Comparison of ENCODE assay signal across 12 mouse cellular contexts in the genomic region with DNA sequence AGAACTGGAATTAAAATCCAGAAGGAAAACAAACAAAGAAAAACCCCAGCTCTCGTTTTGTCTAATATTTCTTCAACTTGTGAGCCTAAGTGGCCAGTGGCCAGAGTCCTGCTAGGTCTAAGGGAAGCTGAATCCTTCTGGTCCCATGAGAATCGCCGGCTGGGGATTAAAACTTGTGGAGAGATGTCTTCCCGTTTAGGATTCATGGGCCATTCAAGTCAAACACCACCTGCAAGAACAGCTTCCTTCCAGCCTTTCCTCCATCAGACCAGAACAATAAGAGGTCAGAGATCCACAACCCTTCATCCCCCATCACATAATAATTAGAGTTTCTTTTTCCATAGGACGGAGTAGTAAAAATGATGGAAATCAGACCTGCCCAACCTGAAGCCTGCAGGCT. TPM values are rescaled to one million over a fixed set of nuclear protein-coding genes. Genes with fewer than 3 reads are reported as not detected.
"Had no signal": no experiment of that assay in that cellular context is flagged by ENCODE, and none has a peak within 500 bp of the region (broad histone marks: within the 10 kb centered on the region; RNA-seq: fewer than 3 reads in every experiment).

No protein-coding gene starts in this region.

- H3K4me2 ChIP-seq: limb, embryonic 13.5 days; midbrain, embryonic 13.5 days; stomach, embryonic 15.5 days had no signal

- H3K9me3 ChIP-seq: limb, embryonic 13.5 days; midbrain, embryonic 13.5 days; stomach, embryonic 15.5 days had no signal

- H3K36me3 ChIP-seq: midbrain, embryonic 13.5 days; stomach, embryonic 15.5 days had no signal

- H3K27ac ChIP-seq: kidney, postnatal 0 days; layer of hippocampus, adult 2 months; limb, embryonic 13.5 days; liver, embryonic 14.5 days; midbrain, embryonic 13.5 days; stomach, embryonic 15.5 days had no signal

- DNase-seq: left cerebral cortex, postnatal 4 days; lung, adult 18-20 months; right cerebral cortex, postnatal 14 days; thymus, adult 2 months; thymus, postnatal 25 days had no signal

- H3K4me3 ChIP-seq: layer of hippocampus, adult 2 months; limb, embryonic 13.5 days; midbrain, embryonic 13.5 days; stomach, embryonic 15.5 days had no signal

- H3K4me1 ChIP-seq: midbrain, embryonic 13.5 days; stomach, embryonic 15.5 days had no signal

- H3K27me3 ChIP-seq: limb, embryonic 13.5 days; midbrain, embryonic 13.5 days; stomach, embryonic 15.5 days had no signal

- ATAC-seq: midbrain, embryonic 13.5 days had no signal

- H3K9ac ChIP-seq: limb, embryonic 13.5 days; liver, embryonic 14.5 days; midbrain, embryonic 13.5 days; stomach, embryonic 15.5 days had no signal

RNA-seq across cellular contexts. Expression of gene Gm9913, which starts 30.2 kb away (rescaled TPM):
- total RNA-seq: liver, adult 2 months had no signal
- polyA plus RNA-seq: liver, adult 2 months; liver, embryonic 14.5 days had no signal
